In genomic region chr1:134200998-134201686, GRCm38 (mm10) we compare ENCODE assay signal across 24 mouse cellular contexts. TPM values are rescaled to one million over a fixed set of nuclear protein-coding genes. Genes with fewer than 3 reads are reported as not detected.
DNase-seq lines count a peak whose midpoint lies in the region; ATAC-seq and TF ChIP-seq lines count a peak whose summit lies in the region.
"Had no signal": no experiment of that assay in that cellular context is flagged by ENCODE, and none has a peak within 500 bp of the region (broad histone marks: within the 10 kb centered on the region; RNA-seq: fewer than 3 reads in every experiment).

No protein-coding gene starts in this region.

- no peaks in the 10 kb centered on the region for H3K9me3 ChIP-seq in liver, embryonic 11.5 days (ENCODE audit: control insufficient read depth, low read length)
- H3K9me3 ChIP-seq: forebrain, embryonic 13.5 days; heart, embryonic 12.5 days; hindbrain, embryonic 13.5 days; intestine, embryonic 15.5 days; kidney, embryonic 15.5 days; limb, embryonic 13.5 days; midbrain, embryonic 13.5 days; neural tube, embryonic 13.5 days had no signal

- no peak overlapping the region for H3K4me3 ChIP-seq in layer of hippocampus, adult 2 months
- H3K4me3 ChIP-seq in liver, embryonic 11.5 days (ENCODE audit: low read depth, low read length), result no peak overlapping the region
- H3K4me3 ChIP-seq: forebrain, embryonic 13.5 days; heart, embryonic 12.5 days; hindbrain, embryonic 13.5 days; intestine, embryonic 15.5 days; kidney, embryonic 15.5 days; limb, embryonic 13.5 days; midbrain, embryonic 13.5 days; neural tube, embryonic 13.5 days had no signal

- TF ChIP-seq CTCF in layer of hippocampus, adult 2 months (conservative IDR thresholded peaks at IDR 0.05), result no peak

- no peak for ATAC-seq in liver, embryonic 11.5 days (replicated peaks; ENCODE audit: low FRiP score)
- ATAC-seq: forebrain, embryonic 13.5 days; intestine, embryonic 15.5 days; midbrain, embryonic 13.5 days had no signal

- H3K4me1 ChIP-seq in liver, embryonic 11.5 days (replicated peaks; ENCODE audit: control insufficient read depth, insufficient read depth, low read length), result peaks cover 14% of the 10 kb centered on the region

- peak overlapping the region; percentile 93 for H3K27ac ChIP-seq in layer of hippocampus, adult 2 months
- H3K27ac ChIP-seq in liver, embryonic 11.5 days (ENCODE audit: low read depth, low read length), result no peak overlapping the region
- H3K27ac ChIP-seq: forebrain, embryonic 13.5 days; hindbrain, embryonic 13.5 days; intestine, embryonic 15.5 days; kidney, embryonic 15.5 days; limb, embryonic 13.5 days; liver, embryonic 14.5 days; midbrain, embryonic 13.5 days; neural tube, embryonic 13.5 days had no signal

- H3K36me3 ChIP-seq in liver, embryonic 11.5 days (ENCODE audit: control insufficient read depth, insufficient read depth, low read length), result no peaks in the 10 kb centered on the region
- H3K36me3 ChIP-seq: heart, embryonic 12.5 days; intestine, embryonic 15.5 days; kidney, embryonic 15.5 days; limb, embryonic 13.5 days; midbrain, embryonic 13.5 days; neural tube, embryonic 13.5 days had no signal

- 78% methylated on average over 6 of the region's 6 CpGs for WGBS in liver, embryonic 11.5 days

- no peak overlapping the region for H3K9ac ChIP-seq in liver, embryonic 11.5 days (ENCODE audit: low read depth, low read length)
- H3K9ac ChIP-seq: forebrain, embryonic 13.5 days; heart, embryonic 12.5 days; hindbrain, embryonic 13.5 days; intestine, embryonic 15.5 days; kidney, embryonic 15.5 days; limb, embryonic 13.5 days; liver, embryonic 14.5 days; midbrain, embryonic 13.5 days; neural tube, embryonic 13.5 days had no signal

- no peak overlapping the region for H3K4me2 ChIP-seq in liver, embryonic 11.5 days
- H3K4me2 ChIP-seq: forebrain, embryonic 13.5 days; heart, embryonic 12.5 days; hindbrain, embryonic 13.5 days; intestine, embryonic 15.5 days; kidney, embryonic 15.5 days; limb, embryonic 13.5 days; midbrain, embryonic 13.5 days; neural tube, embryonic 13.5 days had no signal

- H3K27me3 ChIP-seq in liver, embryonic 11.5 days (replicated peaks; ENCODE audit: control insufficient read depth, insufficient read depth, low read length), result peaks cover 4% of the 10 kb centered on the region; the same call in 1 of the 2 replicates
- H3K27me3 ChIP-seq: forebrain, embryonic 13.5 days; heart, embryonic 12.5 days; hindbrain, embryonic 13.5 days; intestine, embryonic 15.5 days; kidney, embryonic 15.5 days; limb, embryonic 13.5 days; neural tube, embryonic 13.5 days had no signal

- DNase-seq in cerebellum, adult 9-11 months, result peak; percentile 33
- no peak for DNase-seq in cerebellum, adult 8-10 months
- DNase-seq in layer of hippocampus, adult 2 months (ENCODE audit: low spot score in 2 of 2), result peak; percentile 58 to 76
- DNase-seq in layer of hippocampus, adult 11-12 months (ENCODE audit: low spot score), result no peak
- DNase-seq in right cerebral cortex, adult 2 months (ENCODE audit: low spot score in 2 of 2), result peak; percentile 51 to 60
- no peak for DNase-seq in right cerebral cortex, postnatal 4 days
- DNase-seq in liver, embryonic 11.5 days (ENCODE audit: low spot score), result no peak
- no peak for DNase-seq in thymus, postnatal 14 days

RNA-seq across cellular contexts. Expression of gene Mybph, which starts 7.9 kb away (rescaled TPM):
- not detected for total RNA-seq in layer of hippocampus, adult 2 months (2021)
- polyA plus RNA-seq in liver, embryonic 11.5 days (2014; fragmentation: Nextera tagmentation; extraction: Ambion mirVana), result 0.36 and 0.71 TPM in 2 replicates
- total RNA-seq: adrenal gland, postnatal 25 days; common myeloid progenitor, adult 5-6 weeks; granulocyte monocyte progenitor cell, adult 5-6 weeks; heart, postnatal 14 days; left cerebral cortex, postnatal 10 days; MEL had no signal
- polyA plus RNA-seq: forebrain, embryonic 13.5 days had no signal

RNA-seq across cellular contexts. Expression of gene Chil1, which starts 19.2 kb away (rescaled TPM):
- 10 to 100 TPM; 11.1 to 12.4 TPM for total RNA-seq in layer of hippocampus, adult 2 months (2021)
- polyA plus RNA-seq in liver, embryonic 11.5 days (2014; fragmentation: Nextera tagmentation; extraction: Ambion mirVana), result 0.41 and 0.49 TPM in 2 replicates
- total RNA-seq: MEL had no signal

RNA-seq across cellular contexts. Expression of gene Adora1, which starts 34.1 kb away (rescaled TPM):
- total RNA-seq in layer of hippocampus, adult 2 months (2021), result 100 to 1,000 TPM; 202 to 221 TPM
- polyA plus RNA-seq in liver, embryonic 11.5 days (2014; fragmentation: Nextera tagmentation; extraction: Ambion mirVana), result 0.21 and 0.29 TPM in 2 replicates
- total RNA-seq: common myeloid progenitor, adult 5-6 weeks; granulocyte monocyte progenitor cell, adult 5-6 weeks; megakaryocyte, adult 5-6 weeks; MEL had no signal

Comparison
In these comparisons a context has a peak if more than half of its experiments do, and no peak if none do; other contexts are left out.
1. DNase-seq: peak in cerebellum, adult 9-11 months (single experiment), layer of hippocampus, adult 2 months (2 of 2) and right cerebral cortex, adult 2 months (2 of 2); none in cerebellum, adult 8-10 months (single experiment), layer of hippocampus, adult 11-12 months (single experiment), right cerebral cortex, postnatal 4 days (single experiment), liver, embryonic 11.5 days (single experiment) and thymus, postnatal 14 days (single experiment).